Mouse (Mus musculus): ENCODE measurements around the gene Traf7.

DNA sequence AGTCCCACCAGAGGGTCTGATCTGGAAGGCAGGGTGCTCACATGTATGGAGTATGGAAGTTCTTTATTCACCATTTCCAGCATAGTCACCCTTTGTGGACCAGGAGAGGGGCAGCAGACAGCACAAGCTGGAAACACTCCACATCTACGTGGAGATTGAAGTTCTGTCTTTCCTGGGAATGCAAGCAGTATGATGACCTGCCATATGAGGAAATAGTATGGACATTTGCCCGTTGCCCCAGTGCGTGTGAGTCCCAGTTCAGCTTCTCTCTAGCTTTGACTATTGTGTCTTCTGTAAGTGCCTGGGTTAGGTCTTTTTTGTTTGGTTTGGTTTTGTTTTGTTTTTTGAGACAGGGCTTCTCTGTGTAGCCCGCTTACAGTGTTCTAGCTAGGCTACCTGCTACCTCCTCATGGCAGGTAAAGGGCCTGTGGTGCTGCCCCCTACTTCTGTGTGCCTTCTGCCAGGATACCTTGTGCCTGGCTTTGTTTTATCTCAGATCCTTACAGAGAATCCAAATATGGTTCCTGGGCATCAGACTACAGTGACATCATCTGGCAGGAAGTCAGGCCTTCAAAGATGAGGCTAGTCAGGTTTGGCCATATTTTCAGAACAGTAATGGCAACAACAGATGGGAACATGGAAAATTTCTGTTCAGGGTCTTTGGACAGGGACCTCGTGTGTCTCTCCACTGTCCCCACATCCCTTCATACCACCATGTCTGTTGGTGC, 32.7 kb upstream of the Traf7 start:
- TF ChIP-seq ZNF384 (IDR thresholded peaks at IDR 0.05; ENCODE audit: low read depth, low read length) (no peak), MAFK (IDR thresholded peaks at IDR 0.05; ENCODE audit: insufficient read depth, low read depth, low read length) (no peak), ZC3H11A (IDR thresholded peaks at IDR 0.05; ENCODE audit: borderline replicate concordance, low read depth, low read length) (no peak), CHD2 (IDR thresholded peaks at IDR 0.05; ENCODE audit: low read depth, low read length) (no peak)
